Mouse (Mus musculus): ENCODE data around the gene Parvg.

DNA sequence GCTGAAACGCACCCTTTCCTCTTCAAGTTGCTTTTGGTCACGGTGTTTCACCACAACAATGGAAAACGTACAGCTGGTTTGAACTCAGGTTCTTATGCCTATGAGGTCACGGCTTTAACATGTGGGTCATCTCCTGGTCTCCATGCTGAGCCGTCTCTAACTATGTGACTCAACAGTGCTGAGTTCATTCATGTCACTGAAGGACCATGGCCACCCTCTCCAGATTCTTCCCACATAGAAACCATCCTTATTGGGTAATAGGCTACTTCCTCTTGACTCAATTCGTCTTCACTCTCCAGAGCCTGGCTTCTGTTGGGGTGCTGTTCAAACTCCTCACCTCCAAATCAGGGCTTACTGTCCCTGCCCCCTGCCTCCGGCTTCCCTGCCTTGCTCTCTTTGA is 27.5 kb downstream of the Parvg start:
- no peak for TF ChIP-seq MAX (IDR thresholded peaks at IDR 0.05; ENCODE audit: low read length)
- no peak for TF ChIP-seq MAZ (IDR thresholded peaks at IDR 0.05; ENCODE audit: low read depth, low read length)
- no peak for TF ChIP-seq UBTF (IDR thresholded peaks at IDR 0.05; ENCODE audit: borderline replicate concordance, insufficient read depth, low read depth, low read length)
- TF ChIP-seq MAFK (IDR thresholded peaks at IDR 0.05; ENCODE audit: borderline replicate concordance, low read depth, low read length) = no peak
- TF ChIP-seq HCFC1 (IDR thresholded peaks at IDR 0.05; ENCODE audit: low read depth, low read length) = no peak
- no peak for TF ChIP-seq CTCF (IDR thresholded peaks at IDR 0.05 in 2 of 3, conservative IDR thresholded peaks at IDR 0.05 in 1 of 3; ENCODE audit: control insufficient read depth in 1 of 3, insufficient read depth in 1 of 3, low read depth in 2 of 3, low read length in 3 of 3, poor library complexity in 1 of 3, severe bottlenecking in 1 of 3)
- TF ChIP-seq POLR2A (IDR thresholded peaks at IDR 0.05; ENCODE audit: control insufficient read depth in 1 of 2, insufficient read depth in 1 of 2, low read depth in 1 of 2, low read length in 2 of 2, poor library complexity in 1 of 2) = no peak
- TF ChIP-seq BHLHE40 (IDR thresholded peaks at IDR 0.05; ENCODE audit: borderline replicate concordance, low read depth, low read length) = no peak

Measured in MEL (cell line).